Mouse (Mus musculus) kidney, adult 10 weeks (tissue): Measurements from ENCODE around the gene Agtr2. TPM values are rescaled to one million over a fixed set of nuclear protein-coding genes. Genes with fewer than 3 reads are reported as not detected.

Source experiments
- polyA plus RNA-seq: library from polyadenylated mRNA; stranded (reverse); fragments of 350-450 nt; fragmentation: Illumina TruSeq; extraction: RNeasy Lipid Tissue Mini Kit (QIAGEN cat#74804); gene quantifications from one replicate; pipeline ENCODE4 v1.2.3, GENCODE M21; 2014; ENCODE audit warnings: low read depth, low replicate concordance

Agtr2 gene
- polyA plus RNA-seq = 0.61 TPM

DNA sequence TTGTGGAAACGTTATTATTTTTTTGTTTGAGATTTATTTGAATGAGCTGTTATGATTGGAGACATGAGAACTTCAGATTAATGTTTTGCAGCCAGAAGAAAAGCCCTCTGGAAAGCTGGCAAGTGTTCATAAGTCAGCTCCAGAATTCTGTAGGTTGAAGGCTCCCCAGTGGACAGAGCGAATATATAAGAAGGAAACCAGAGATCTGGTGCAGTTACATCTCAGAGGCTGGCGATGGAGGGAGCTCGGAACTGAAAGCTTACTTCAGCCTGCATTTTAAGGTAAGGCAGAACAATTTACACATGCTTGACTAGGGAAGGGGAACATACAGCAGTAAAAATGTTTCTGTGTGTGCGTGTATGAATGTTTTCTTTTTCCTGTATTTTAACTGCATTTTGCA, at the start of gene Agtr2:
Gene Agtr2, plus strand, starts transcription at position 131 of the 400 bp plus-strand sequence.

Other genes starting within 250 kb of the Agtr2 start
- 1.7 TPM for gene Slc6a14, start 230.4 kb downstream of the Agtr2 start, polyA plus RNA-seq